Comparison of ENCODE assay signal across 31 mouse cellular contexts in genomic region chr3:97239793-97240192, GRCm38 (mm10).
"Had no signal": no experiment of that assay in that cellular context is flagged by ENCODE, and none has a peak within 500 bp of the region (broad histone marks: within the 10 kb centered on the region; RNA-seq: fewer than 3 reads in every experiment).

No protein-coding gene starts in this region.

- H3K9me3 ChIP-seq: limb, embryonic 10.5 days; limb, embryonic 12.5 days; limb, embryonic 13.5 days; limb, embryonic 15.5 days; liver, embryonic 12.5 days; liver, embryonic 13.5 days; liver, embryonic 15.5 days; lung, embryonic 15.5 days; megakaryocyte, embryonic 14.5 days; midbrain, embryonic 10.5 days; midbrain, embryonic 12.5 days; midbrain, embryonic 15.5 days; neural tube, embryonic 12.5 days had no signal

- H3K4me3 ChIP-seq: limb, embryonic 10.5 days; limb, embryonic 12.5 days; limb, embryonic 13.5 days; limb, embryonic 15.5 days; liver, embryonic 12.5 days; liver, embryonic 13.5 days; liver, embryonic 15.5 days; lung, embryonic 15.5 days; megakaryocyte, embryonic 14.5 days; midbrain, embryonic 10.5 days; midbrain, embryonic 12.5 days; midbrain, embryonic 15.5 days; myocyte; neural tube, embryonic 12.5 days had no signal

- DNase-seq: left cerebral cortex, postnatal 4 days; liver; liver, embryonic 13.5 days; liver, postnatal 0 days; lung, adult 18-20 months; lung, adult 2 months; lung, embryonic 14.5 days; lung, postnatal 10 days; lung, postnatal 14 days; lung, postnatal 36 days; lung, postnatal 4 days; midbrain, embryonic 14.5 days had no signal

- H3K27ac ChIP-seq: limb, embryonic 10.5 days; limb, embryonic 12.5 days; limb, embryonic 15.5 days; liver, embryonic 12.5 days; liver, embryonic 13.5 days; liver, embryonic 14.5 days; liver, embryonic 15.5 days; lung, embryonic 15.5 days; macrophage; midbrain, embryonic 10.5 days; midbrain, embryonic 12.5 days; midbrain, embryonic 15.5 days; neural tube, embryonic 12.5 days had no signal

- H3K4me1 ChIP-seq: liver, embryonic 12.5 days; liver, embryonic 13.5 days; liver, embryonic 15.5 days; megakaryocyte, embryonic 14.5 days had no signal

- H3K4me2 ChIP-seq: limb, embryonic 12.5 days; limb, embryonic 13.5 days; limb, embryonic 15.5 days; liver, embryonic 11.5 days; liver, embryonic 12.5 days; liver, embryonic 13.5 days; liver, embryonic 15.5 days; lung, embryonic 14.5 days; lung, embryonic 15.5 days; midbrain, embryonic 11.5 days; midbrain, embryonic 12.5 days; midbrain, embryonic 15.5 days; neural tube, embryonic 12.5 days had no signal

- H3K36me3 ChIP-seq: limb, embryonic 12.5 days; limb, embryonic 13.5 days; limb, embryonic 15.5 days; liver, embryonic 12.5 days; liver, embryonic 13.5 days; liver, embryonic 15.5 days; lung, embryonic 15.5 days; midbrain, embryonic 10.5 days; midbrain, embryonic 12.5 days; midbrain, embryonic 15.5 days; neural tube, embryonic 12.5 days had no signal

- ATAC-seq: liver, embryonic 12.5 days; liver, postnatal 0 days; lung, postnatal 0 days; midbrain, embryonic 15.5 days; midbrain, embryonic 16.5 days had no signal

- H3K27me3 ChIP-seq: limb, embryonic 12.5 days; limb, embryonic 13.5 days; limb, embryonic 15.5 days; liver, embryonic 12.5 days; liver, embryonic 13.5 days; liver, embryonic 15.5 days; lung, embryonic 15.5 days; midbrain, embryonic 12.5 days; midbrain, embryonic 15.5 days; neural tube, embryonic 12.5 days had no signal

- H3K9ac ChIP-seq: limb, embryonic 12.5 days; limb, embryonic 13.5 days; limb, embryonic 15.5 days; liver, embryonic 12.5 days; liver, embryonic 13.5 days; liver, embryonic 14.5 days; liver, embryonic 15.5 days; liver, postnatal 0 days; lung, embryonic 14.5 days; lung, embryonic 15.5 days; midbrain, embryonic 12.5 days; midbrain, embryonic 15.5 days; neural tube, embryonic 12.5 days had no signal
